Mouse (Mus musculus): ENCODE measurements around the gene Klhdc3. TPM values are rescaled to one million over a fixed set of nuclear protein-coding genes. Genes with fewer than 3 reads are reported as not detected.

The Klhdc3 gene
- total and polyA plus RNA-seq, 3 experiments, result 19.5 to 126 (median 72.3) TPM

DNA sequence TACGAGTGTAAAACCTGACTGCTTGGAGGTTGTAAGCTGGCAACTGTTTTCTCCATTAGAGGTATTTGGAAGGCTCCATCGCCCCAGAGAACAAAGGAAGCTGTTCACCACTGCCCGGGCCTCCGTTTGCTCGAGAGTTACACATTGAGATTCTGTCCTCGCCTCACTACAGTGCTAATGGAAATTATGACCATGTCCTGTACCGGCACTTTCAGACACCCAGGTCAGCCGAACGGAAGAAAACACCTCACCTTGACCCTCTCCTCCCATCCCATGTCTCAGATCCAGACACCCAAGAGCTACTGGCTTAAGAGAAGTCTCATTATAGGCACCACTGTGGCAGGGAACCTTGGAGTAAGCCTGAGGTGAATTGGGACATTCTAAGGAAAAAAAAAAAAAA, 33.1 kb upstream of the Klhdc3 start:
- no peak for DNase-seq (ENCODE audit: extremely low read depth)
- Histone ChIP-seq H3K27me3 (replicated peaks) (no peaks in the 10 kb centered on the region), H3K27ac (ENCODE audit: insufficient read depth, low read depth) (no peak overlapping the region), H3K79me2 (replicated peaks; ENCODE audit: control insufficient read depth, extremely low read depth, insufficient read depth, poor library complexity, severe bottlenecking) (peaks cover 19% of the 10 kb centered on the region), H3K4me3 (replicated peaks in 1 of 3; ENCODE audit: low read depth in 2 of 3, low read length in 2 of 3, poor library complexity in 1 of 3) (no peak overlapping the region), H3K36me3 (replicated peaks in 1 of 2; ENCODE audit: control insufficient read depth in 1 of 2, insufficient read depth in 1 of 2, low read length in 1 of 2) (peaks cover 17 to 49% of the 10 kb centered on the region in 2 experiments), H3K4me1 (ENCODE audit: control insufficient read depth in 1 of 2, insufficient read depth in 2 of 2) (peaks cover 6 to 18% of the 10 kb centered on the region in 2 experiments), H3K9me3 (replicated peaks; ENCODE audit: low read length) (peaks cover 7% of the 10 kb centered on the region), H3K4me2 (ENCODE audit: insufficient read depth, low read depth, poor library complexity, severe bottlenecking) (peak overlapping the region; percentile 86; the same call in 1 of the 2 replicates), H3K9ac (ENCODE audit: insufficient read depth, low read depth) (0 out of 2 replicates have a peak overlapping the region, but pooled peaks have one; percentile 91)
- TF ChIP-seq MAFK (IDR thresholded peaks at IDR 0.05; ENCODE audit: insufficient replicate concordance, low read length) (no peak), NRF1 (IDR thresholded peaks at IDR 0.05; ENCODE audit: low read depth, low read length) (no peak), USF2 (conservative IDR thresholded peaks at IDR 0.05; ENCODE audit: low read depth, low read length) (no peak), EP300 (IDR thresholded peaks at IDR 0.05; ENCODE audit: low read length) (peak; percentile 43), POLR2A (IDR thresholded peaks at IDR 0.05; ENCODE audit: low read depth, low read length) (0 out of 2 replicates have a peak, but pooled peaks have one; percentile 9), RCOR1 (conservative IDR thresholded peaks at IDR 0.05; ENCODE audit: low read depth, low read length) (no peak), ZKSCAN1 (IDR thresholded peaks at IDR 0.05; ENCODE audit: borderline replicate concordance, low read depth, low read length) (no peak), MXI1 (IDR thresholded peaks at IDR 0.05; ENCODE audit: low read depth, low read length) (no peak), HCFC1 (IDR thresholded peaks at IDR 0.05; ENCODE audit: low read depth, low read length) (no peak), TBP (conservative IDR thresholded peaks at IDR 0.05; ENCODE audit: low read depth, low read length) (no peak), JUND (conservative IDR thresholded peaks at IDR 0.05; ENCODE audit: low read depth, low read length) (peak; percentile 55; the same call in 1 of the 2 replicates), E2F4 (IDR thresholded peaks at IDR 0.05; ENCODE audit: insufficient replicate concordance, low read depth, low read length) (no peak), BHLHE40 (IDR thresholded peaks at IDR 0.05; ENCODE audit: low read depth, low read length) (no peak), JUN (IDR thresholded peaks at IDR 0.05; ENCODE audit: insufficient read depth, low read depth, low read length) (peak; percentile 74)
- dilution Hi-C loops (cut with MboI; ENCODE audit: extremely low pct_ligation_motif_present, extremely low pct_unique_long_range_greater_than_20kb, low sequenced_read_pairs) (no loop called here), in situ Hi-C loops (cut with MboI; ENCODE audit: low pct_ligation_motif_present, low pct_unique_long_range_greater_than_20kb, low sequenced_read_pairs) (loop anchor here (5.0 kb wide), 1 partner anchor 62 kb away; the partner anchor contains the start of gene Cul7)

- H3K27ac ChIP-seq (ENCODE audit: insufficient read depth, low read depth), result no peak overlapping the region
- H3K27me3 ChIP-seq (replicated peaks), result no peaks in the 10 kb centered on the region
- peaks cover 6 to 18% of the 10 kb centered on the region in 2 experiments for H3K4me1 ChIP-seq (ENCODE audit: control insufficient read depth in 1 of 2, insufficient read depth in 2 of 2)
- in situ Hi-C loops (cut with MboI; ENCODE audit: low pct_ligation_motif_present, low pct_unique_long_range_greater_than_20kb, low sequenced_read_pairs), result loop anchor here (5.0 kb wide), 1 partner anchor 60 kb away; the partner anchor contains the start of gene Cul7
- H3K9ac ChIP-seq (ENCODE audit: insufficient read depth, low read depth), result peak overlapping the region; percentile 91
- dilution Hi-C loops (cut with MboI; ENCODE audit: extremely low pct_ligation_motif_present, extremely low pct_unique_long_range_greater_than_20kb, low sequenced_read_pairs), result no loop called here
- DNase-seq (ENCODE audit: extremely low read depth), result no peak
- peaks cover 17 to 40% of the 10 kb centered on the region in 2 experiments for H3K36me3 ChIP-seq (replicated peaks in 1 of 2; ENCODE audit: control insufficient read depth in 1 of 2, insufficient read depth in 1 of 2, low read length in 1 of 2)
- peaks cover 10% of the 10 kb centered on the region for H3K9me3 ChIP-seq (replicated peaks; ENCODE audit: low read length)
- peak overlapping the region; percentile 86 for H3K4me2 ChIP-seq (ENCODE audit: insufficient read depth, low read depth, poor library complexity, severe bottlenecking)
- TF ChIP-seq JUN (IDR thresholded peaks at IDR 0.05; ENCODE audit: insufficient read depth, low read depth, low read length), result no peak
- no peak for TF ChIP-seq SMC3 (IDR thresholded peaks at IDR 0.05; ENCODE audit: low read depth, low read length)
- no peak for TF ChIP-seq MXI1 (IDR thresholded peaks at IDR 0.05; ENCODE audit: low read depth, low read length)
- TF ChIP-seq USF2 (conservative IDR thresholded peaks at IDR 0.05; ENCODE audit: low read depth, low read length), result no peak
- no peak for TF ChIP-seq MAX (IDR thresholded peaks at IDR 0.05; ENCODE audit: low read length)
- no peak for TF ChIP-seq UBTF (IDR thresholded peaks at IDR 0.05; ENCODE audit: low read depth, low read length)
- TF ChIP-seq RCOR1 (conservative IDR thresholded peaks at IDR 0.05; ENCODE audit: low read depth, low read length), result no peak
- TF ChIP-seq POLR2A (IDR thresholded peaks at IDR 0.05; ENCODE audit: low read depth, low read length), result no peak
- no peak for TF ChIP-seq PAX5 (IDR thresholded peaks at IDR 0.05; ENCODE audit: low read length)
- no peak for TF ChIP-seq ZKSCAN1 (IDR thresholded peaks at IDR 0.05; ENCODE audit: borderline replicate concordance, low read depth, low read length)
- TF ChIP-seq ETS1 (conservative IDR thresholded peaks at IDR 0.05; ENCODE audit: low read depth, low read length), result no peak
- no peak for TF ChIP-seq ELF1 (IDR thresholded peaks at IDR 0.05; ENCODE audit: low read depth, low read length)
- no peak for TF ChIP-seq TBP (conservative IDR thresholded peaks at IDR 0.05; ENCODE audit: low read depth, low read length)
- no peak for TF ChIP-seq SIN3A (IDR thresholded peaks at IDR 0.05; ENCODE audit: low read length)
- peak overlapping the region; percentile 84 to 99 (median 87) for H3K4me3 ChIP-seq (replicated peaks in 1 of 3; ENCODE audit: low read depth in 2 of 3, low read length in 2 of 3, poor library complexity in 1 of 3)
- H3K79me2 ChIP-seq (replicated peaks; ENCODE audit: control insufficient read depth, extremely low read depth, insufficient read depth, poor library complexity, severe bottlenecking), result peaks cover 19% of the 10 kb centered on the region
These were observed 31.7 kb upstream of the Klhdc3 start for GRCm38 (mm10) chr17:46712442-46712841.

Data from CH12.LX (cell line).